Mouse (Mus musculus) heart, postnatal 0 days (tissue): Measurements from ENCODE around the gene Ranbp9. TPM values are rescaled to one million over a fixed set of nuclear protein-coding genes. Genes with fewer than 3 reads are reported as not detected.

ENCODE experiments used
- ATAC-seq: fragments of 200-750 bp; cut with Nextera tagmentation; 2 replicates; pipeline ENCODE4 v1.8.0; 2017; ENCODE audit warnings: low read depth, moderate number of reproducible peaks, moderate library complexity; ENCODE audit not compliant: insufficient read depth
- DNase-seq: peaks from one replicate; pipeline ENCODE4 v3.0.0-alpha.2; 2016; ENCODE audit warnings: low spot score
- H3K27ac ChIP-seq: fragments of 300-500 bp; sonication (generic); 2 replicates; pipeline ENCODE4 v1.5.1; 2014; ENCODE audit warnings: low read depth, mild to moderate bottlenecking
- H3K27me3 ChIP-seq: fragments of 300-500 bp; sonication (generic); 2 replicates; pipeline ENCODE4 v1.6.1; 2014; ENCODE audit warnings: low read length, mixed read lengths; ENCODE audit not compliant: control insufficient read depth, insufficient read depth
- H3K36me3 ChIP-seq: fragments of 300-500 bp; sonication (generic); replicated peaks from 2 replicates; pipeline ENCODE4 v1.6.1; 2014; ENCODE audit warnings: low read length, mixed read lengths; ENCODE audit not compliant: control insufficient read depth, insufficient read depth
- H3K4me1 ChIP-seq: fragments of 300-500 bp; sonication (generic); 2 replicates; pipeline ENCODE4 v1.6.1; 2014; ENCODE audit warnings: antibody characterized with exemption; ENCODE audit not compliant: control insufficient read depth, insufficient read depth
- H3K4me2 ChIP-seq: fragments of 300-500 bp; sonication (generic); 2 replicates; pipeline ENCODE4 v1.6.1; 2014; ENCODE audit warnings: low read depth, mild to moderate bottlenecking, low read length, moderate library complexity
- H3K4me3 ChIP-seq: fragments of 300-500 bp; sonication (generic); 2 replicates; pipeline ENCODE4 v1.5.1; 2014; ENCODE audit warnings: low read depth, low read length
- H3K9ac ChIP-seq: fragments of 300-500 bp; sonication (generic); replicated peaks from 2 replicates; pipeline ENCODE4 v1.6.1; 2014; ENCODE audit warnings: low read depth, low read length, mixed read lengths
- H3K9me3 ChIP-seq: fragments of 300-500 bp; sonication (generic); replicated peaks from 2 replicates; pipeline ENCODE4 v1.6.1; 2016; ENCODE audit warnings: low read length; ENCODE audit not compliant: control insufficient read depth
- CTCF ChIP-seq: IDR thresholded peaks from 2 replicates; pipeline ENCODE4 v1.5.1; 2016; ENCODE audit warnings: antibody characterized with exemption, control low read depth, low read depth
- EP300 ChIP-seq: IDR thresholded peaks from 2 replicates; pipeline ENCODE4 v1.6.1; 2016; ENCODE audit warnings: antibody characterized with exemption, low read depth
- WGBS: fragments of 180-500 bp; shearing (Covaris S2); extraction: QIAGEN DNeasy Blood & Tissue Kit; methylation state at CpG from one replicate; pipeline ENCODE4 v1.1.7; 2014; 5-methylcytosine and 5-hydroxymethylcytosine counted together
- polyA plus RNA-seq: library from polyadenylated mRNA; unstranded; fragments of >200 nt; fragmentation: Nextera tagmentation; extraction: Ambion mirVana; gene quantifications from 2 replicates; pipeline ENCODE4 v1.2.1, GENCODE M21; 2015
- total RNA-seq: library from RNA; depleted of rRNA; stranded (reverse); fragments of >200 nt; gene quantifications from 2 replicates; pipeline ENCODE4 v1.2.3, GENCODE M21; 2014; ENCODE audit warnings: low replicate concordance

Gene Ranbp9
- total and polyA plus RNA-seq, 2 experiments from 2014 or later = 6.7 to 42.5 TPM

GRCm38 (mm10) chr13:43398297-43399080 lies 82.6 kb downstream of the Ranbp9 start, which contains the start of gene Nol7:
Gene Nol7 (plus strand): TSS chr13:43398390.
- TF ChIP-seq CTCF (peak; percentile 90), EP300 (no peak)
- DNase-seq = peak; percentile 91
- H3K4me1 ChIP-seq = 0 out of 2 replicates have a peak, but pooled peaks cover 7% of the 10 kb centered on the region
- peak within 1 kb of the TSS; percentile 82 for H3K4me3 ChIP-seq
- WGBS = 2% methylated on average over 70 of the region's 72 CpGs
- H3K9me3 ChIP-seq = no peaks in the 10 kb centered on the region
- no peaks in the 10 kb centered on the region for H3K27me3 ChIP-seq
- peak; percentile 96 for ATAC-seq
- H3K36me3 ChIP-seq = peaks cover 48% of the 10 kb centered on the region
- H3K4me2 ChIP-seq = peak within 1 kb of the TSS; percentile 71
- peak within 1 kb of the TSS; percentile 82 for H3K9ac ChIP-seq
- peak within 1 kb of the TSS; percentile 94 for H3K27ac ChIP-seq

GRCm38 (mm10) chr13:43397700-43398296 lies 83.3 kb downstream of the Ranbp9 start:
- Histone ChIP-seq H3K4me2 (no peak overlapping the region), H3K36me3 (peaks cover 41% of the 10 kb centered on the region), H3K9ac (no peak overlapping the region), H3K27ac (no peak overlapping the region), H3K27me3 (no peaks in the 10 kb centered on the region), H3K4me3 (peak overlapping the region; percentile 82), H3K9me3 (no peaks in the 10 kb centered on the region), H3K4me1 (0 out of 2 replicates have a peak, but pooled peaks cover 7% of the 10 kb centered on the region)
- DNase-seq (no peak), ATAC-seq (no peak)
- TF ChIP-seq EP300 (no peak), CTCF (no peak)
- 69% methylated on average over 11 of the region's 17 CpGs for WGBS

- DNase-seq = no peak
- H3K36me3 ChIP-seq = peaks cover 19% of the 10 kb centered on the region
- no peaks in the 10 kb centered on the region for H3K9me3 ChIP-seq
- H3K27me3 ChIP-seq = no peaks in the 10 kb centered on the region
- no peak for ATAC-seq
- H3K9ac ChIP-seq = no peak overlapping the region
- no peak for TF ChIP-seq EP300
- no peak for TF ChIP-seq CTCF
- no peaks in the 10 kb centered on the region for H3K4me1 ChIP-seq
- 94% methylated on average over 10 of the region's 10 CpGs for WGBS
- no peak overlapping the region for H3K4me3 ChIP-seq
- no peak overlapping the region for H3K27ac ChIP-seq
- H3K4me2 ChIP-seq = no peak overlapping the region
Observed at GRCm38 (mm10) chr13:43385321-43385720, 95.8 kb downstream of the Ranbp9 start.

- H3K27ac ChIP-seq = no peak overlapping the region
- peaks cover 35% of the 10 kb centered on the region for H3K36me3 ChIP-seq
- H3K4me3 ChIP-seq = no peak overlapping the region
- no peak for TF ChIP-seq EP300
- TF ChIP-seq CTCF = no peak
- DNase-seq = no peak
- H3K27me3 ChIP-seq = no peaks in the 10 kb centered on the region
- no peak for ATAC-seq
- no peaks in the 10 kb centered on the region for H3K9me3 ChIP-seq
- no peak overlapping the region for H3K9ac ChIP-seq
- H3K4me2 ChIP-seq = no peak overlapping the region
- WGBS = 59% methylated on average over 3 of the region's 3 CpGs
- H3K4me1 ChIP-seq = no peaks in the 10 kb centered on the region
Observed at GRCm38 (mm10) chr13:43379989-43380388, 101.1 kb downstream of the Ranbp9 start.

GRCm38 (mm10) chr13:43374918-43375432 lies 106.1 kb downstream of the Ranbp9 start:
- H3K9me3 ChIP-seq = no peaks in the 10 kb centered on the region
- ATAC-seq (peak; percentile 36; the same call in 1 of the 2 replicates), DNase-seq (no peak)
- H3K4me1 ChIP-seq = no peaks in the 10 kb centered on the region
- no peak overlapping the region for H3K27ac ChIP-seq
- 59% methylated on average over 2 of the region's 2 CpGs for WGBS
- peaks cover 48% of the 10 kb centered on the region for H3K36me3 ChIP-seq
- H3K27me3 ChIP-seq = no peaks in the 10 kb centered on the region
- no peak overlapping the region for H3K4me2 ChIP-seq
- TF ChIP-seq CTCF (no peak), EP300 (no peak)
- no peak overlapping the region for H3K9ac ChIP-seq
- H3K4me3 ChIP-seq = no peak overlapping the region
